Mouse (Mus musculus) MEL (cell line): ENCODE data around the gene Hmg20a.

Experiments
- CTCF ChIP-seq, 3 experiments: IDR thresholded peaks in 2 of 3; conservative IDR thresholded peaks in 1 of 3; 2 replicates each; pipeline ENCODE4 v1.5.1; 2011 to 2012; ENCODE audit warnings: low read length in 3 of 3, low read depth in 2 of 3, mild to moderate bottlenecking in 2 of 3, improper control_type of control experiment in 1 of 3, inconsistent platforms in 1 of 3, mixed read lengths in 1 of 3, moderate library complexity in 1 of 3; ENCODE audit not compliant: control insufficient read depth in 1 of 3, insufficient read depth in 1 of 3, poor library complexity in 1 of 3, severe bottlenecking in 1 of 3
- GATA1 ChIP-seq: IDR thresholded peaks from 2 replicates; pipeline ENCODE4 v1.6.1; 2011; ENCODE audit warnings: low read depth, low read length, improper control_type of control experiment
- TAL1 ChIP-seq: IDR thresholded peaks from 2 replicates; pipeline ENCODE4 v1.6.1; 2012; ENCODE audit warnings: mild to moderate bottlenecking, inconsistent platforms, low read length, moderate library complexity, mixed read lengths
- USF1 ChIP-seq: IDR thresholded peaks from 2 replicates; pipeline ENCODE4 v1.6.1; 2014; ENCODE audit warnings: low read depth, mild to moderate bottlenecking, inconsistent platforms, low read length, improper control_type of control experiment, moderate library complexity
- ZC3H11A ChIP-seq: IDR thresholded peaks from 2 replicates; pipeline ENCODE4 v1.6.1; 2012; ENCODE audit warnings: low read depth, mild to moderate bottlenecking, inconsistent platforms, low read length, improper control_type of control experiment

GRCm38 (mm10) chr9:56527951-56528350, 109.5 kb downstream of the Hmg20a start:
- no peak for TF ChIP-seq USF1
- no peak for TF ChIP-seq GATA1
- TF ChIP-seq ZC3H11A: no peak
- no peak for TF ChIP-seq CTCF (IDR thresholded peaks at IDR 0.05 in 2 of 3, conservative IDR thresholded peaks at IDR 0.05 in 1 of 3; ENCODE audit: control insufficient read depth in 1 of 3, insufficient read depth in 1 of 3, low read depth in 2 of 3, low read length in 3 of 3, poor library complexity in 1 of 3, severe bottlenecking in 1 of 3)
- no peak for TF ChIP-seq TAL1
